Mouse (Mus musculus) liver, embryonic 13.5 days (tissue): ENCODE measurements at regions not wholly inside any gene's neighbourhood (a gene's known extent, or its start where the extent isn't known, plus 50 kb on each side); places are given as distances from the start of the nearest gene placed in this dataset.

ENCODE experiments used
- ATAC-seq: fragments of 200-750 bp; cut with Nextera tagmentation; 2 replicates; pipeline ENCODE4 v1.8.0; 2017; ENCODE audit warnings: low read depth, mild to moderate bottlenecking, moderate number of reproducible peaks, moderate library complexity
- DNase-seq: peaks from one replicate; pipeline ENCODE4 v3.0.0; 2022
- H3K27ac ChIP-seq: fragments of 300-500 bp; sonication (generic); 2 replicates; pipeline ENCODE4 v1.5.1; 2015; ENCODE audit warnings: moderate library complexity, mild to moderate bottlenecking, inconsistent platforms
- H3K27me3 ChIP-seq: fragments of 300-500 bp; sonication (generic); 2 replicates; pipeline ENCODE4 v1.6.1; 2015; ENCODE audit warnings: mild to moderate bottlenecking, inconsistent platforms
- H3K36me3 ChIP-seq: fragments of 300-500 bp; sonication (generic); 2 replicates; pipeline ENCODE4 v1.6.1; 2015; ENCODE audit warnings: mild to moderate bottlenecking, inconsistent platforms
- H3K4me1 ChIP-seq: fragments of 300-500 bp; sonication (generic); replicated peaks from 2 replicates; pipeline ENCODE4 v1.6.1; 2015; ENCODE audit warnings: inconsistent platforms
- H3K4me2 ChIP-seq: fragments of 300-500 bp; sonication (generic); 2 replicates; pipeline ENCODE4 v1.6.1; 2015; ENCODE audit warnings: inconsistent platforms, mild to moderate bottlenecking, moderate library complexity
- H3K4me3 ChIP-seq: fragments of 300-500 bp; sonication (generic); replicated peaks from 2 replicates; pipeline ENCODE4 v1.5.1; 2015; ENCODE audit warnings: mild to moderate bottlenecking, inconsistent platforms
- H3K9ac ChIP-seq: fragments of 300-500 bp; sonication (generic); 2 replicates; pipeline ENCODE4 v1.6.1; 2015; ENCODE audit warnings: mild to moderate bottlenecking, inconsistent platforms
- H3K9me3 ChIP-seq: fragments of 300-500 bp; sonication (generic); replicated peaks from 2 replicates; pipeline ENCODE4 v1.6.1; 2016; ENCODE audit warnings: inconsistent platforms
- WGBS: fragments of 180-500 bp; shearing (Covaris S2); methylation state at CpG from one replicate; pipeline ENCODE4 v1.1.7; 2015; ENCODE audit not compliant: insufficient replicate concordance; 5-methylcytosine and 5-hydroxymethylcytosine counted together

DNA sequence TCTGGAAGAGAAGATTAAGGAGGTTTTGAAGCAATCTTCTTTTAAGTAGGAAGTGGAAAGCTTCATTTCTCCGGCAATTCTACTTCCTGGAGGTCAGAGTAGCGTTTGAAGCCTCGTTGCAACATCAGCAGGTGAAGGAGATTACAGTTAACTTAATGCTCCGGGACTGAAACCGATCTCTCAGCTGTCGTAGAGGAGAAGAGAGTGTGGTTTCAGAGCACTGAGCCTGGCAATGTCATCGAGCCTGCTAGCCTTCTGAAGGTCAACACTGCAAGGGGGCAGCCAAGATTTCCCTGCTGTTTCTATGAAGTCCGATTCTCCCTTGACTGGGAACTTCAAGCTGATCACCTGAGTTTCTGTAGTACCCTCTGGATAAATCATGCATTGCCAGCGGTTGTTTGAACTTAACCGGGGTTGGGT lies 299.1 kb downstream of the Pten start:
- Histone ChIP-seq H3K4me1 (no peaks in the 10 kb centered on the region), H3K27me3 (no peaks in the 10 kb centered on the region), H3K4me3 (no peak overlapping the region), H3K9me3 (no peaks in the 10 kb centered on the region), H3K4me2 (no peak overlapping the region), H3K36me3 (no peaks in the 10 kb centered on the region), H3K27ac (no peak overlapping the region), H3K9ac (no peak overlapping the region)
- no peak for DNase-seq
- WGBS = 32% methylated on average over 10 of the region's 10 CpGs
- ATAC-seq = no peak

GRCm38 (mm10) chr19:33061006-33061405 lies 303.7 kb downstream of the Pten start:
- no peak overlapping the region for H3K27ac ChIP-seq
- H3K9ac ChIP-seq = no peak overlapping the region
- H3K9me3 ChIP-seq = no peaks in the 10 kb centered on the region
- no peaks in the 10 kb centered on the region for H3K36me3 ChIP-seq
- H3K27me3 ChIP-seq = no peaks in the 10 kb centered on the region
- ATAC-seq = no peak
- H3K4me1 ChIP-seq = no peaks in the 10 kb centered on the region
- no peak overlapping the region for H3K4me2 ChIP-seq
- no peak for DNase-seq
- H3K4me3 ChIP-seq = no peak overlapping the region

DNA sequence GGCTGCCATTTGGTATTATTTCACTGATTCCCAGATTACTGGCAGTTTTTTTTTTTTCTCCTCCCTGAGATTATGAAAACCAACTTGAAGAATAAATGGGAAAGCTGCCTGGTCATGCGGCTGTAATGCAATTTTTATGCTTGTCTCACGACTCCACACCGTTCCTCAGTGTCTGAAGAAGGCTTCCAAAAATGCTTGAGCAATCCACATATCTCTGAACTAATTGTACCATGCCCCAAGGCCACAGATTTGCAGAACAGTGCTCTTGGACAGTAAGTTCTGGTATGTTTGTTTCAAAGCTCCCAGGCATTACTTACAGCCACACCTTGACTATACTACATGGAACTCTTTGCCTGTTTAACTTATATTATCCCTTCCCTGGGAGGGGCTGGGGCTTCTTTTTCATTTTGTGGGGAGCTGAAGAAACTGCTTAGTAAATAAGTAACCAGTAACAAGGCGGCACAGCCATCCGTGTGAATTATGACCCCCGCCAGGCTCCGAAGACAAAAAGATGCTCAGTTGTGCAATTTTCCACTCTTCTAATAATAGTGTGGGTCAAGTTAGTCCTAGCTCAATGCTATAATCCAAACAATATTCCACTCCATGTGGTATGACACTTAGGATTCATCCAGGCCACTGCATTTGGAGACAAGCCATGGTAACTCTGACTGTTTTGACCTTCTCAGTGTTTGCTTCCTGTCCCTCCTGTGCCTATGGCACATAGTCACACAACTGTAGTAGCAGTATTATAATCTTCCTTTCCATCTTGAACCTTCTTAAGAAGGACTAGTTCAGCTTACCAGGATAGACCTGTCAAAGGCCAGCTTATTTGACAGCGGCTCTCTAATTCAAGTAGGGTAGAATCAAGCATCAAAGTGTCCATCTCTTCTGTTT lies 305.1 kb downstream of the Pten start:
- 77% methylated on average over 8 of the region's 8 CpGs for WGBS
- H3K27ac ChIP-seq = no peak overlapping the region
- no peaks in the 10 kb centered on the region for H3K36me3 ChIP-seq
- H3K4me3 ChIP-seq = no peak overlapping the region
- ATAC-seq (no peak), DNase-seq (no peak)
- no peak overlapping the region for H3K9ac ChIP-seq
- no peaks in the 10 kb centered on the region for H3K9me3 ChIP-seq
- no peak overlapping the region for H3K4me2 ChIP-seq
- H3K27me3 ChIP-seq = no peaks in the 10 kb centered on the region
- H3K4me1 ChIP-seq = no peaks in the 10 kb centered on the region

DNA sequence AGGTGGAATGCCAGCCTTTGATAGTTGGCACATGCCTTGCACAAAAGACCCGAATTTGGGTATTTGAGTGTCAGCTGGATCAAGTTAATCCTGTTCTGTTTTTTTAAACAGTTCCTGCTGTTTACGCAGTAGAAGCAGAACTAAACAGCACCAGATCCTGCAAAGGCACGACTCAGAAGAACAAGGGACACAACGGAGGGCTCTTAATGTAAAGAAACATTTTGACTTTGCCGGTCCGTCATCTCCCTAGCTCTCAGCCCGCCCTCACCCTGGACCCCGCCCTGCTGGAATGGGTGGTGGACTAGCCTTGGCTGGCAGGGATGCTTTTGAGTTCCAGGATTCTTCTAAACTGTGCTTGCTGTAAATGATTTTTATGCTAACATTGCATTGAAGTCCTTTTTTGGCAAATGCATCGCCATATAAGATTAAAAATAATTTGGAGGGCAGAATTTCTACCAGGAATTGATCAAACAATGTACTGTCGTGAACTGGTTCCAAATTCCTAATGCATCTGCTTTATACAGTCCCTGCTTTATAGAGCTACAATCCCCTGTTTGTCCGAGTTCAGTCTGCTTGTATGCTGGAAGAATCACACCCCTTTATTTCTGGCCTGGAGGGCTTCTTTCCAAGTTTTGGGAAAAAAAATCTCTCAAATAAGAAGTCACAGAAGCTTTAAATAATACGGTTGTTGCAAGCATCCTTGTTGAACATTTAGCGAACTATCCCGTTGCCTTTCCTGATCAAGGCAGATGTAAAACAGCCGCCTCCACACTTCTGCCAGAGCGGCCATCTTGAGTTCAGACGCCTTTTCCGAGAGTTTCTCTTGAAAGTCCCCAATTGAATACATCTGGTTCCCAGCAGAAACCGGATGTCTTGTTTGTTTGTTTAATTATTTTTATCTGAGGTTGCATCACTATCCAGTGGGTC lies 308.2 kb downstream of the Pten start:
- H3K9ac ChIP-seq = no peak overlapping the region
- H3K4me1 ChIP-seq = no peaks in the 10 kb centered on the region
- ATAC-seq (no peak), DNase-seq (no peak)
- 70% methylated on average over 19 of the region's 19 CpGs for WGBS
- H3K4me3 ChIP-seq = no peak overlapping the region
- no peak overlapping the region for H3K27ac ChIP-seq
- H3K4me2 ChIP-seq = no peak overlapping the region
- no peaks in the 10 kb centered on the region for H3K9me3 ChIP-seq
- no peaks in the 10 kb centered on the region for H3K36me3 ChIP-seq
- no peaks in the 10 kb centered on the region for H3K27me3 ChIP-seq

GRCm38 (mm10) chr19:33068351-33068955 lies 311.2 kb downstream of the Pten start:
- Histone ChIP-seq H3K27me3 (no peaks in the 10 kb centered on the region), H3K9me3 (no peaks in the 10 kb centered on the region), H3K9ac (no peak overlapping the region), H3K27ac (no peak overlapping the region), H3K4me3 (no peak overlapping the region), H3K36me3 (no peaks in the 10 kb centered on the region), H3K4me2 (no peak overlapping the region), H3K4me1 (no peaks in the 10 kb centered on the region)
- ATAC-seq (no peak), DNase-seq (no peak)
- 73% methylated on average over 11 of the region's 11 CpGs for WGBS

GRCm38 (mm10) chr19:33069761-33070160 lies 312.5 kb downstream of the Pten start:
- H3K9ac ChIP-seq = no peak overlapping the region
- DNase-seq (no peak), ATAC-seq (no peak)
- no peaks in the 10 kb centered on the region for H3K36me3 ChIP-seq
- no peaks in the 10 kb centered on the region for H3K4me1 ChIP-seq
- H3K27me3 ChIP-seq = no peaks in the 10 kb centered on the region
- H3K27ac ChIP-seq = no peak overlapping the region
- H3K4me3 ChIP-seq = no peak overlapping the region
- H3K9me3 ChIP-seq = no peaks in the 10 kb centered on the region
- 37% methylated on average over 6 of the region's 6 CpGs for WGBS
- no peak overlapping the region for H3K4me2 ChIP-seq

- H3K9ac ChIP-seq = no peak overlapping the region
- H3K36me3 ChIP-seq = no peaks in the 10 kb centered on the region
- H3K9me3 ChIP-seq = no peaks in the 10 kb centered on the region
- WGBS = 37% methylated on average over 2 of the region's 2 CpGs
- H3K4me2 ChIP-seq = no peak overlapping the region
- no peak for ATAC-seq
- H3K27ac ChIP-seq = no peak overlapping the region
- H3K4me1 ChIP-seq = no peaks in the 10 kb centered on the region
- no peaks in the 10 kb centered on the region for H3K27me3 ChIP-seq
- no peak overlapping the region for H3K4me3 ChIP-seq
- no peak for DNase-seq
Measured at GRCm38 (mm10) chr19:33072299-33072698, 315.0 kb downstream of the Pten start.

DNA sequence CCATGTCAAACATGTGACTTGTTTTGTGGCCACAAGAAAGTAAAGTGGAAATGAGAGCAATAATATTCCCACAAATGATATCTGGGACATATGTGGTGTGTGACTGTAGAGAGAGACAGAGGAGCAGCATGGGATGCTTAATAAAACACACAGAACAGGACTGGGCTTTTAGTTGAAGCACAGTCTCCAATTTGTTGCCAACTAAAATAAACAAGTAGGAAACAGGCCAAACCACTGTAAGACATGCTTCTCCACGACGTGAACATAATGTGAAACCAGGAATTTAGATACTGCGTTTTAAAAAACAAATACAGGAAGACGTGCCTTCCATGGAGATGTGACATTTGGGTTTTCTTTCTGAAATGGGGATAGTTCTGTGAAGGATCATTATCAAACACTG lies 317.2 kb downstream of the Rnls start:
- Histone ChIP-seq H3K4me3 (no peak overlapping the region), H3K27me3 (no peaks in the 10 kb centered on the region), H3K36me3 (no peaks in the 10 kb centered on the region), H3K4me2 (no peak overlapping the region), H3K9ac (no peak overlapping the region), H3K4me1 (0 out of 2 replicates have a peak, but pooled peaks cover 2% of the 10 kb centered on the region), H3K27ac (no peak overlapping the region), H3K9me3 (no peaks in the 10 kb centered on the region)
- no peak for ATAC-seq
- DNase-seq = no peak
- 65% methylated on average over 4 of the region's 4 CpGs for WGBS

DNA sequence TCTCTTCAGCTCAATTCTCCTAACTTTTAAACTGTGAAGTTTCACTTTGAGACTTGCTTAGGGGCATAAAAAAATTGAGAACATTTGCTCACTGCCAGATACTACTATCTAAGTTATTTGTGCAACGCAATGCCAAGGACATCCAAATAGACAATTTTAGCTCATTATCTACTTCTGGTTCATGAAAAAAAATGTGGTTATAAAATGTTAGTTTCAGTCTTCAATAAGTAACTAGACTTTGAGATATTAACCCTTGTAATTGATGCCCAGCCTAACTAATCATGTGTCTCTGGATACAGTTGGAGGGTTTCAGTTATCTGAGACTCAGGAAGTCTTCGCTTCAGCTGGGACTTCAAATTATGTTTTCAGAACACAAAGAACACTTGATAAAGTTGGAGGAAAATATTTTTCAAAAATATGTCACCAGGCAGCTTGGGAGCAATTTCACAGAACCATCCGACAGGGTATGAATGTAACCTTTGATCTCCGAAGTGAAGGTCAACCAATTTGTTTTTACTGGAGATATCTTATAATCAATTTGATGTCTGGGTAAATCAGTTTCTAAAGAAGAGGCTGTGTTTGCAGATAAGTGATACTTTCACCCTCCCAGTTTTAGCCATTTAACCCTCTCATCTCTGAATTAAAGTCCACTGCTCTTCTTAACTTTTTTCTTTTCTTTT lies 313.3 kb downstream of the Rnls start:
- H3K4me1 ChIP-seq = 0 out of 2 replicates have a peak, but pooled peaks cover 7% of the 10 kb centered on the region
- DNase-seq (no peak), ATAC-seq (no peak)
- WGBS = 37% methylated on average over 4 of the region's 4 CpGs
- no peak overlapping the region for H3K4me2 ChIP-seq
- no peaks in the 10 kb centered on the region for H3K36me3 ChIP-seq
- no peak overlapping the region for H3K9ac ChIP-seq
- no peaks in the 10 kb centered on the region for H3K27me3 ChIP-seq
- no peaks in the 10 kb centered on the region for H3K9me3 ChIP-seq
- no peak overlapping the region for H3K27ac ChIP-seq
- H3K4me3 ChIP-seq = no peak overlapping the region

- WGBS = 53% methylated on average over 2 of the region's 2 CpGs
- DNase-seq = no peak
Measured at GRCm38 (mm10) chr19:33079959-33080358, 312.1 kb downstream of the Rnls start.

GRCm38 (mm10) chr19:33081493-33081892 lies 310.6 kb downstream of the Rnls start:
- Histone ChIP-seq H3K4me3 (no peak overlapping the region), H3K9ac (no peak overlapping the region), H3K4me2 (no peak overlapping the region), H3K36me3 (no peaks in the 10 kb centered on the region), H3K27me3 (no peaks in the 10 kb centered on the region), H3K27ac (no peak overlapping the region), H3K4me1 (0 out of 2 replicates have a peak, but pooled peaks cover 7% of the 10 kb centered on the region), H3K9me3 (no peaks in the 10 kb centered on the region)
- DNase-seq (no peak), ATAC-seq (no peak)
- 53% methylated on average over 3 of the region's 3 CpGs for WGBS

More at GRCm38 (mm10) chr19:33079959-33080358, 312.1 kb downstream of the Rnls start:
- no peak for ATAC-seq
- Histone ChIP-seq H3K9ac (no peak overlapping the region), H3K4me3 (no peak overlapping the region), H3K36me3 (no peaks in the 10 kb centered on the region), H3K4me1 (0 out of 2 replicates have a peak, but pooled peaks cover 7% of the 10 kb centered on the region), H3K9me3 (no peaks in the 10 kb centered on the region), H3K4me2 (no peak overlapping the region), H3K27me3 (no peaks in the 10 kb centered on the region), H3K27ac (no peak overlapping the region)
